ENCODE assay signal across 8 mouse cellular contexts in the genomic region with DNA sequence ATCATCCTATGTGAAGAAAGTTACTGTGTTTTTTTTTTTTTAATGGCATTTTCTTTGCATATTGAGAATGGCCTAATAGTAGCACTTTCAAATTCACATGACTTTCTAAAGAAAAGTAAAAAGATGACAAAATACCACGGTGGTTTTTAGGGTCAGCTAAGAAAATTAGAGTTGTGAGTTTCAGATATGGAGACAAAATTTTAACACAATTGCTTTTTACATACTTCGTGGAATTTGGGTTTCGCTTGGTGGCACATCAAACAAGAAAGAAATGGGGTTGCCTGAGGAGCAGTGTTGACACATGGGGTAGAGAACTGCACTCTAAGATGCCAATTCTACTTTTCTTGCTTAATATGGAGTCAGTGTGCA. TPM values are rescaled to one million over a fixed set of nuclear protein-coding genes. Genes with fewer than 3 reads are reported as not detected.
DNase-seq lines count a peak whose midpoint lies in the region; ATAC-seq and TF ChIP-seq lines count a peak whose summit lies in the region.

No protein-coding gene starts in this region.

- TF ChIP-seq EP300 in stomach, postnatal 0 days (optimal IDR thresholded peaks at IDR 0.05), result no peak

- H3K4me3 ChIP-seq in cerebellum, adult 2 months (replicated peaks; ENCODE audit: insufficient read depth, low read depth, low read length), result peak overlapping the region; percentile 82
- H3K4me3 ChIP-seq in neural tube, embryonic 11.5 days (ENCODE audit: low read depth, low read length), result peak overlapping the region; percentile 88
- H3K4me3 ChIP-seq in limb, embryonic 15.5 days, result peak overlapping the region; percentile 97
- H3K4me3 ChIP-seq in stomach, postnatal 0 days (ENCODE audit: low read depth, low read length), result peak overlapping the region; percentile 96

- peak overlapping the region; percentile 98 for H3K9ac ChIP-seq in neural tube, embryonic 11.5 days (ENCODE audit: low read length)
- peak overlapping the region; percentile 99 for H3K9ac ChIP-seq in limb, embryonic 15.5 days
- peak overlapping the region; percentile 100 for H3K9ac ChIP-seq in stomach, postnatal 0 days (ENCODE audit: low read length)

- peak overlapping the region; percentile 55 for H3K4me2 ChIP-seq in neural tube, embryonic 11.5 days (ENCODE audit: low read depth)
- peak overlapping the region; percentile 47 for H3K4me2 ChIP-seq in limb, embryonic 15.5 days
- H3K4me2 ChIP-seq in stomach, postnatal 0 days (replicated peaks; ENCODE audit: low read depth), result peak overlapping the region; percentile 61

- H3K27me3 ChIP-seq in cerebellum, adult 2 months (ENCODE audit: control insufficient read depth, insufficient read depth, low read length), result no peaks in the 10 kb centered on the region
- H3K27me3 ChIP-seq in neural tube, embryonic 11.5 days (ENCODE audit: control insufficient read depth, insufficient read depth, low read length), result no peaks in the 10 kb centered on the region
- no peaks in the 10 kb centered on the region for H3K27me3 ChIP-seq in limb, embryonic 15.5 days
- no peaks in the 10 kb centered on the region for H3K27me3 ChIP-seq in stomach, postnatal 0 days (ENCODE audit: control insufficient read depth, insufficient read depth, low read length)

- H3K36me3 ChIP-seq in neural tube, embryonic 11.5 days (ENCODE audit: control insufficient read depth, insufficient read depth, low read length), result no peaks in the 10 kb centered on the region
- no peaks in the 10 kb centered on the region for H3K36me3 ChIP-seq in limb, embryonic 15.5 days
- H3K36me3 ChIP-seq in stomach, postnatal 0 days (ENCODE audit: control insufficient read depth, insufficient read depth, low read length), result no peaks in the 10 kb centered on the region

- no peaks in the 10 kb centered on the region; the same call in 1 of the 2 replicates for H3K4me1 ChIP-seq in cerebellum, adult 2 months (ENCODE audit: control insufficient read depth, insufficient read depth, low read length)
- peaks cover 30% of the 10 kb centered on the region for H3K4me1 ChIP-seq in neural tube, embryonic 11.5 days (ENCODE audit: control insufficient read depth, insufficient read depth, low read length)
- peaks cover 52% of the 10 kb centered on the region for H3K4me1 ChIP-seq in limb, embryonic 15.5 days
- H3K4me1 ChIP-seq in stomach, postnatal 0 days (replicated peaks; ENCODE audit: control insufficient read depth, insufficient read depth), result peaks cover 23% of the 10 kb centered on the region

- no peaks in the 10 kb centered on the region for H3K9me3 ChIP-seq in neural tube, embryonic 11.5 days (ENCODE audit: control insufficient read depth, low read length)
- H3K9me3 ChIP-seq in limb, embryonic 15.5 days, result no peaks in the 10 kb centered on the region
- no peaks in the 10 kb centered on the region for H3K9me3 ChIP-seq in stomach, postnatal 0 days (ENCODE audit: control insufficient read depth, low read length)

- no peak for ATAC-seq in neural tube, embryonic 11.5 days (ENCODE audit: insufficient read depth, low FRiP score, low TSS enrichment)
- no peak for ATAC-seq in limb, embryonic 15.5 days (ENCODE audit: insufficient number of reproducible peaks, low FRiP score, low TSS enrichment, low read depth)
- no peak for ATAC-seq in stomach, postnatal 0 days (ENCODE audit: low FRiP score, low TSS enrichment)

- no peak for TF ChIP-seq CTCF in cerebellum, adult 2 months (IDR thresholded peaks at IDR 0.05; ENCODE audit: borderline replicate concordance, insufficient read depth, low read depth, low read length)
- no peak for TF ChIP-seq CTCF in stomach, postnatal 0 days (IDR thresholded peaks at IDR 0.05; ENCODE audit: low read depth)

- no peak overlapping the region for H3K27ac ChIP-seq in cerebellum, adult 2 months (ENCODE audit: insufficient read depth, low read length)
- peak overlapping the region; percentile 92 for H3K27ac ChIP-seq in neural tube, embryonic 11.5 days (ENCODE audit: low read depth, low read length)
- peak overlapping the region; percentile 96; the same call in 1 of the 2 replicates for H3K27ac ChIP-seq in limb, embryonic 15.5 days
- peak overlapping the region; percentile 98 for H3K27ac ChIP-seq in stomach, postnatal 0 days (replicated peaks)

- intact Hi-C loops in left cerebral cortex, postnatal 10 days (cut with DNase I), result no loop called here

- WGBS in cerebellum, adult 2 months, result 32% methylated on average over 3 of the region's 3 CpGs
- 19% methylated on average over 3 of the region's 3 CpGs for WGBS in neural tube, embryonic 11.5 days
- 4% methylated on average over 3 of the region's 3 CpGs for WGBS in limb, embryonic 15.5 days
- WGBS in stomach, postnatal 0 days, result 18% methylated on average over 3 of the region's 3 CpGs

- no peak for DNase-seq in cerebellum, adult 2 months
- DNase-seq in cerebellum, adult 8-10 months, result no peak
- no peak for DNase-seq in neural tube, embryonic 11.5 days (ENCODE audit: low spot score)
- DNase-seq in neural tube, embryonic 10.5 days (ENCODE audit: extremely low spot score, low spot score), result no peak
- no peak for DNase-seq in stomach, postnatal 0 days (ENCODE audit: low spot score)
- DNase-seq in layer of hippocampus, postnatal 36 days, result no peak
- DNase-seq in left cerebral cortex, postnatal 10 days (ENCODE audit: extremely low spot score in 1 of 2, low spot score in 2 of 2), result no peak

- no peak for TF ChIP-seq POLR2A in cerebellum, adult 2 months (IDR thresholded peaks at IDR 0.05; ENCODE audit: borderline replicate concordance, insufficient read depth, low read length)

RNA-seq across cellular contexts. Expression of gene Fam160b1, which starts 1.4 kb away (rescaled TPM):
- polyA plus RNA-seq in cerebellum, adult 2 months (2012; rRNA removed), result 18.9 and 20.5 TPM in 2 replicates
- polyA plus RNA-seq in neural tube, embryonic 11.5 days (2014; fragmentation: Nextera tagmentation; extraction: Ambion mirVana), result 17.7 and 18.3 TPM in 2 replicates
- 13.3 and 17.4 TPM in 2 replicates for polyA plus RNA-seq in limb, embryonic 15.5 days (2015; fragmentation: Nextera tagmentation; extraction: Ambion mirVana)
- 7.6 and 8.3 TPM in 2 replicates for polyA plus RNA-seq in stomach, postnatal 0 days (2015; fragmentation: Nextera tagmentation; extraction: Ambion mirVana)
- 10 to 100 TPM; 23.3 to 25.0 TPM for total RNA-seq in layer of hippocampus, postnatal 36 days (2021)
- total RNA-seq in left cerebral cortex, postnatal 10 days (2021), result 10 to 100 TPM; 23.2 to 24.6 TPM

RNA-seq across cellular contexts. Expression of gene Ablim1, which starts 47.2 kb away (rescaled TPM):
- 110 and 130 TPM in 2 replicates for polyA plus RNA-seq in cerebellum, adult 2 months (2012; rRNA removed)
- polyA plus RNA-seq in neural tube, embryonic 11.5 days (2014; fragmentation: Nextera tagmentation; extraction: Ambion mirVana), result 24.5 and 25.0 TPM in 2 replicates
- polyA plus RNA-seq in limb, embryonic 15.5 days (2015; fragmentation: Nextera tagmentation; extraction: Ambion mirVana), result 105 and 116 TPM in 2 replicates
- 61.8 and 62.0 TPM in 2 replicates for polyA plus RNA-seq in stomach, postnatal 0 days (2015; fragmentation: Nextera tagmentation; extraction: Ambion mirVana)
- total RNA-seq in layer of hippocampus, postnatal 36 days (2021), result 10 to 100 TPM; 73.6 to 81.1 TPM
- 100 to 1,000 TPM; 126 to 136 TPM for total RNA-seq in left cerebral cortex, postnatal 10 days (2021)
